Mouse (Mus musculus) left cerebral cortex, postnatal 10 days (tissue): Measurements from ENCODE around the gene Capn3. TPM values are rescaled to one million over a fixed set of nuclear protein-coding genes. Genes with fewer than 3 reads are reported as not detected.

Source experiments
- DNase-seq, 2 experiments: peaks; one replicate each; pipeline ENCODE4 v3.0.0; 2021 to 2022; ENCODE audit warnings: low spot score in 2 of 2, mixed read lengths in 1 of 2; ENCODE audit errors: extremely low spot score in 1 of 2
- intact Hi-C: fragments of 180-260 bp; cut with DNase I; formaldehyde crosslinking; loops from one replicate; pipeline ENCODE4 v1.15.1; 2025
- total RNA-seq, 2 experiments: library from RNA; stranded (reverse); gene quantifications; 2 replicates each; pipeline ENCODE4 v1.2.3; 2021

The Capn3 gene
- total RNA-seq, 2 experiments from 2014 or later: 3.0 to 4.7 TPM

- intact Hi-C loops: loop anchor here (5.0 kb wide), 1 partner anchor 191 kb away; no protein-coding TSS in a partner anchor
- DNase-seq: no peak
These were observed 20.7 kb downstream of the Capn3 start for GRCm38 (mm10) chr2:120476277-120477087.

- intact Hi-C loops: loop anchor here (5.0 kb wide), 1 partner anchor 189 kb away; no protein-coding TSS in a partner anchor
- DNase-seq: peak; percentile 49 to 72
These were observed 22.8 kb downstream of the Capn3 start for GRCm38 (mm10) chr2:120478600-120478999.

DNA sequence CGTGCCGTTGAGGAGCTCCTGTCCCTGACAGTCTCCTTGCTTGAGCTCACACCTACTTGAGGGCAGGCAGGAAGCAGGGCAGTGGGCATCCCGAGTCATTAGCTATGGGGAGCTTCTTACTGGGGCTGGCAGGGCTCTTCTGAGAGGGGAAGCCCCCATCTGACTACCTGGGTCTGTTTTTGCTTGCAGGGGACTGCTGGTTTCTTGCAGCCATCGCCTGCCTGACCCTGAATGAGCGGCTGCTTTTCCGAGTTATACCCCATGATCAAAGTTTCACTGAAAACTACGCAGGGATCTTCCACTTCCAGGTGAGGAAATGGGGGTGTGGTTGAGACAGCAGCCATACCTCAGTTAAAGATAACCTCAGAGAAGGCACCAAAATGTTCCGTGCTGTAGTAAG is 26.1 kb downstream of the Capn3 start:
- DNase-seq: no peak
- intact Hi-C loops: no loop called here

- no peak for DNase-seq
- intact Hi-C loops: no loop called here
These were observed 26.9 kb downstream of the Capn3 start for GRCm38 (mm10) chr2:120482506-120483389.

DNA sequence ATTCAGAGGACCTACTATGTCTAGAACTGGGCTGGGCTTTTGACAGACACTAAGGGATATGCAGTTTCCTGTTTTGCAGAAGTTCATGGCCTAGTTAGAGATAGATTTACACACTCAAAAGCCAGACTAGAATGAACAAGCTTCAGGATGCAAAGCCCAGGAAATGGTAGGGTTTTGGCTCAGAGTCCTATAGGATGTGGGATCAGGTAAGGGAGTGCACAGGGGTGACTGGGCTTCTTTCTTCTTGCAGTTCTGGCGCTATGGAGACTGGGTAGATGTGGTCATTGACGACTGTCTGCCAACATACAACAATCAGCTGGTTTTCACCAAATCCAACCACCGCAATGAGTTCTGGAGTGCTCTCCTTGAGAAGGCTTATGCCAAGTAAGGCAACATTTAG is 28.4 kb downstream of the Capn3 start:
- intact Hi-C loops: no loop called here
- DNase-seq: no peak

GRCm38 (mm10) chr2:120493254-120493653 is 37.4 kb downstream of the Capn3 start:
- intact Hi-C loops: no loop called here
- no peak for DNase-seq

DNA sequence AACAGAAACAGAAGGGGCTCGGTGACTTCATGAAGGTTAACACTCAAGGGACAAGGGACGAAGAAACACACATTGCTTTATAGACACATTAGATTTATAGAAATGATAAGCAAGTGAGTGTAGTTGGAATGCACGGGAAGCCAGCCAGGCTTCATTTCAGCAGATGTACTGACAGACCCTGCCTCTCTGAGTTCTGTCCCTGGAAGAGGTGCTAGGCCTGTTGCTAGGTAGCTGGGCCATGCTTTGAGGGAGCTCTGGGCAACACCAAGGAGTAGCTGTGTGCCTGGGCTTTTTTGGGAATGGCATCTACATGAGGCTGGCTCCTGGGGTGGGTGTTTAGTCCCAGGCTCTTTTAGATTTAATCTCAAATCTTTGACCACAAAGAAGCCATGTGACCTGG is 40.7 kb downstream of the Capn3 start:
- intact Hi-C loops: no loop called here
- DNase-seq: peak; percentile 30 to 59

DNA sequence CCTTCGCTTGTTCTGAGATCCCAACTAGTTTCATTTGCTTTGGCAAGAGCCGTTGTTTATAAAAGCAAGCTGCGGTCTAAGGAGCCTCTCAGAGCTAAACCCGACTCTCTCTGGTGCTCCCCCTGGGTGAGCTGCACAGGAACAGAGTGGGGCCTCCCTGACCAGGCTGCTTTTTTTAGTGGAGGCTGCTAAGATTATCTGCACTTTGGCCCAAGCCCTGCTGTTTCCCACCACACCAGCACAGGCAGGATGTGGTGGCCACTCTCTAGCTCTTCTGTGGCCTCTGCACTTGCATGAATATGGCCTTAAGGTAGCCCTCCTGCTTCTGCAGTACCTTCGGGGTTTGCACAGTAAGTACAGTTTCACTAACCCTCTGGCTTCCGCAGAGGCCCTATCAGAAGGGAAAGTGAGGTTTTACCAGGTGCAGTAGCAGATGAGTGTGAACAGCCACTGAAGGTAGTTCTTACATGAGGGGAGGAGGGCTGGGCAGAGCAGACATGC is 44.2 kb downstream of the Capn3 start:
- DNase-seq: peak in 1 of 2 experiments; percentile 32
- intact Hi-C loops: no loop called here

DNA sequence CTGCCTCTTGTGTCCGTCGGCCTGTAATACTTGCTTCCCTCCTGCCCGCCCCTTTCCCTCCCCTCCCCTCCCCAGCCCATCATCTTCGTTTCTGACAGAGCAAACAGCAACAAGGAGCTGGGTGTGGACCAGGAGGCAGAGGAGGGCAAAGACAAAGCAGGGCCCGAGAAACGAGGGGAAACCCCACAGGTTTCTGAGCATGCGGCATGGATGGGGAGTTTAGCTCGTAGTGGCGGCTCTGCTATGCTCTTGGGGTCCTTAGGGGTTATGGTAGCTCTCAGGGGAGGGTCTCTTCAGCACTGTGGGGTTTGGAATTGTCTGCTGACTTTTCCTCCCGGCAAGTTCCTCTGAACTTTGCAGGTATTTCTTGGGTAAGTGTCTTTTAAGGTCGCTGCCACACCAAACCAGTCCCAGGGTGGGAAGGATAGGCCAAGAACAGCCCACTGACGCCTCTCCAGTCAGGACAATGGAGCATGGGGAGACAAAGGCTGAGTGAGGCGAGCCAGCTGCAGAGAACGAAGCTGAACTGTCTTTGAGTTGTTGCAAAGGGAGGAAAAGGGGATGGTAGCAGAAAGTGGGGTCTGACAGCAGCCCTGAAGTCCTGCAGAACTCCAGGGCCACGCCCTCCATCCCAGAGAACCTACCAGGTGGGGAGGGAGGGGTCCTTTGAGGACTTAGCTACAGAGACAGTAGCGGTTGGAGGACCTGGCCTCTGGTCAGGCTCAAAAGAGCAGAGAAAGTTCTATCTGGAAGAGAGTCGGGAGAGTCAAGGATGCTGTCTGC is 45.5 kb downstream of the Capn3 start:
- no peak for DNase-seq
- intact Hi-C loops: no loop called here

- DNase-seq: peak in 1 of 2 experiments; percentile 53
- intact Hi-C loops: no loop called here
These were observed 46.2 kb downstream of the Capn3 start for GRCm38 (mm10) chr2:120501931-120502604.

DNA sequence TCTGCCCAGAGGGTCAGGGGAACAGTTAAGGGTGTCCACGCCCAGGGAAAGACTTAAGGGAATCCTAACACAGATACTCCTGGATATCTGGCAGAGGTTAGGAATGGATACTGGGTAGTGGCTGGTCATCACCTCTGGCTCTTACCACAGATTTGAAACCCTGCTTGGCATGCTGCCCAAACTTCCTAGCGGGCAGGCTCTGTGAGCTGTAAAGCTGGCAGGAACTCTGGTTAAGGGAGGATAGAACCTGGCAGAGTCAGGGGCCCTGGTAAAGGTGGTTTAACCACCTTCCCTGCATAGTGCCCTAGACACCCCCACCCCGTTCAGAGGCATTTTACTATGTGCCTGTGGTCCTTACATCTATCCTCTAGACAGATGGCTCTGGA is 46.8 kb downstream of the Capn3 start:
- DNase-seq: peak in 1 of 2 experiments; percentile 53
- intact Hi-C loops: no loop called here

DNA sequence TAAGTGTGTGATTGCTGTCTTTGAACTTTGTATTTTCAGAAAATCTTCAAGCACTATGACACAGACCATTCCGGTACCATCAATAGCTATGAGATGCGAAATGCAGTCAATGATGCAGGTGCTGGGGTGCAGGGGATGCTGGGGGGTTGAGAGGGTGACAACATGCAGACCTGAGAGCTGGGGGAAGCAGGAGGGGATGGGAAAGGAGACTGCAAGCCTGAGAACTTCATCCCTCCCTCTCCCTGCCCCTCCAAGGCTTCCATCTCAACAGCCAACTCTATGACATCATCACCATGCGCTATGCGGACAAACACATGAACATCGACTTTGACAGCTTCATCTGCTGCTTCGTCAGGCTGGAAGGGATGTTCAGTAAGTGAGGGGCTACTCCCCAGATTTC is 47.3 kb downstream of the Capn3 start:
- DNase-seq: no peak
- intact Hi-C loops: no loop called here

GRCm38 (mm10) chr2:120503992-120504391 is 48.2 kb downstream of the Capn3 start:
- DNase-seq: no peak
- intact Hi-C loops: no loop called here

DNA sequence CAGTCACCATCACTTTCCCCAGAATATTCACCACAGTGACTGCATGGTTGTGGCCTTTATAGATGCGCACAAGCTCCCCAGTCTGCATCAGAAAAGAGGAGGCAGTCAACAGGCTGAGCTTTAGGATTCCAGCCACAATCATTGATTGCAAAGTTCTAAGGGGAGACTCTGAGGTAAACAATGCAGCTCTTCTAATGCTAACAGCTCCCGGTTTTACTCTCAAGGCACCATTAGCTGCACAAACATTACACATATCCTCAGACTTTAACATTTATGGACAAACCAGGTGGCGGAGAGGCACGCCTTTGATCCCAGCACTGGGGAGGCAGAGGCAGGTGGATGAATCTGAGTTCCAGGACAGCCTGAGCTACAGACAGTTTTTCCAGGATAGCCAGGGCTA is 58.4 kb downstream of the Capn3 start:
- intact Hi-C loops: no loop called here

DNA sequence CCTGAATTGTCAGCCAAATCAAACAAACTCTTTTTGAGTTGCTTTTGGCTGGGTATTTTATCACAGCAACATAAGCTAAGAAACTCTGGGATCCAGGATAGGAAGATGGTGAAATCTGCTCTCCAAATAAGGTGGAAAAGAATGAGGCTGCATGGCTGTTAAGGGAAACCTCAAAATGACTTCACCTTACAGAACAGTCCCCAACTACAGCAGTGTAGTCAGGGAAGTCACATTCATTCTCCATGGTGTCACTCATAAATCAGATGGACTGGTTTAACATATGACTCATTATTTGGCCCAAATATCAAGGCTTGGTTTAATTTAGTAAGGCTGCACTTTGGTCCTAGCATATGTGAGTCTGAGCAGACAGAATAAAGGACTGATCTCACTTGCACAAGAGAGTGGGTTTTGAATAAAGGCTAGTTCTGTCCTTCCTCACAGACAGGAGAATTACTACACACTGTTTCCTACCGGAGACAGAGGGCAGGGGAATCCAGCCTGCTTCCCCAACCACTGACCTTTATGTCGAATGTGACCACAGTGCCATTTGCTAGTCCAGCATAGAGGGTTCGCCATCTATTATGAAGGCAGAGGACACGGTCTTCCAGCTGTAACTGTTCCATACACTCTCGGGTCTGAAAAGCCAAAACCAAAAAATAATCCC is 62.9 kb downstream of the Capn3 start:
- DNase-seq: no peak
- intact Hi-C loops: no loop called here

More for the DNA sequence above, 58.4 kb downstream of the Capn3 start:
- no peak for DNase-seq

GRCm38 (mm10) chr2:120526771-120527170 is 71.0 kb downstream of the Capn3 start:
- intact Hi-C loops: loop anchor here (10.0 kb wide), 1 partner anchor 132 kb away; no protein-coding TSS in a partner anchor
- DNase-seq: no peak

DNA sequence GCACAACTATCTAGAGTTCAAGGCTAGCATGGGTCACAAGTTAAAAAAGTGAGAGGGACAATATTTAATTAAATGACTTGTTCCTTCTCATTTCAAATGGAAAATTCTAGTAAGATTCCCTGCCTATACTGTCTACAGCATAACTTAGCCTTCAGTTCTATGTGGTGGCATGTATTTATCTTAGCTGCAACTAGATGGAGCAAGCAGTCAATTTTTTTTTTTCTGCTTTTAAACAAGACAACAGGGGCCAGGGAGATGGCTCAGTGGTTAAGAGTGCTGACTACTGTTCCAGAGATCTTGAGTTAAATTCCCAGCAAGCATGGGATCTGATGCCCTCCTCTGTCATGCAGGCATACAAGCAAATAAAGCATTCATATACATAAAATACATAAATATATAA is 73.7 kb downstream of the Capn3 start:
- no peak for DNase-seq
- intact Hi-C loops: loop anchor here (10.0 kb wide), 1 partner anchor 135 kb away; no protein-coding TSS in a partner anchor

DNA sequence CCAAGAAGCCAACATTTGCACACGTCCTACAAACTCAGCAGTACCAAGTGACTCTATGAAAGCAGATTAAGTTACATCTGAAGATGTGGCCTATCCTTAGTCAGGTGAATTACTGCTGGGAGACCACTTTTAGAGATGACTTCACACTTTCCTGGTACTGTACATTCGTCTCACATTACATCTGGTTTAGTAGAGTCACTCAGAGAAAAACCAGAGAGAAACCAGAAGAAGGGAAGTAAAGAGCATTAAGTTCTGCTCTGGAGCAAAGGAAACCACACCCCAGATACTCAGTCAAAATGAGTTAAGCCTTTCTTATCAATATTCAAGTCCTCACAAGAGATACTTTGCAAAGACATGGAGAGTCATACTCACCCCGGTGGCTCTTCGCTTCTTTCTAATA is 75.4 kb downstream of the Capn3 start:
- DNase-seq: no peak
- intact Hi-C loops: no loop called here
